8 mouse cellular contexts compared by ENCODE assay signal in the genomic region with DNA sequence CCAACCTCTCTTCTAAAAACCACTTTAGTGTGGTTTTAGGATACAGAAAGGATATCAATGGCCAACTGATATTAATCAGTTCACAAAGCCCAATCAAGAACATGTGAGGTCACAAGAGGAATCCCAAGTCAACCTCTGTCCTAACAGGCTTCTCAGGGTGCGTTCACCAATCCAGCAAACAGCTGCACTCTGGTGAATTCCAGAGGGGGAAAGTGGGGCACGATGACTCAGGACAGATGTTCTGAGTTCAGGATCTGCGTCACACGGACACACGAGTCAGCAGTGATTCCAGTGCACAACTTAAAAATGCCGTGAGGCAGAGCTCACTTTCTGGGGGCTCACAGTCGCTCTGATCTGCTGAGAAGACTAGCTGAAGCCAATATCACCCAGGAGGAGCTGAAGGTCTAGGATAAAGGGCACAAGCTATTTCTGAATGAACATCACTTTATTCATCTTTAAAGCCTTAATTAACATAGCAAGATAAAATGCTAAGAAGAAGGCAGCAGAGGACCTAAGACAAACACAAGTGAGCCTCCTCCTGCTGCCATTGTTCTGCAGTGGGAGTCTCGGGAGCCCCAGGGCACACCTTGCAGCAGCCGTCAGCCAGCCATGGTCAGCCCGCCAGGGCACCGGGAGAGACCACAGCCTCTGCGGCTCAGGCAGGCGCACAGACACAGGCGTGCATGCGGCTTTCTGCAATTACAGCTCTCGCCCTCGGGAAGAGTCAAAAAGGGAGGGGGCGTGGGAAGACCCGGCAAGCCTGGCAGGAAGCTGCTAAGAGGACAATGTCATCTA. TPM values are rescaled to one million over a fixed set of nuclear protein-coding genes. Genes with fewer than 3 reads are reported as not detected.
DNase-seq lines count a peak whose midpoint lies in the region; ATAC-seq and TF ChIP-seq lines count a peak whose summit lies in the region.
"Had no signal": no experiment of that assay in that cellular context is flagged by ENCODE, and none has a peak within 500 bp of the region (broad histone marks: within the 10 kb centered on the region; RNA-seq: fewer than 3 reads in every experiment).

No protein-coding gene starts in this region.

- WGBS in lung, embryonic 16.5 days: 19% methylated on average over 19 of the region's 19 CpGs
- WGBS in lung, adult 2 months: 30% methylated on average over 19 of the region's 19 CpGs
- WGBS in liver, embryonic 12.5 days (ENCODE audit: insufficient replicate concordance): 17% methylated on average over 19 of the region's 19 CpGs

- no peaks in the 10 kb centered on the region for H3K9me3 ChIP-seq in lung, embryonic 16.5 days (ENCODE audit: control insufficient read depth, low read length)
- no peaks in the 10 kb centered on the region for H3K9me3 ChIP-seq in liver, embryonic 12.5 days (replicated peaks)

- peaks cover 18% of the 10 kb centered on the region for H3K4me1 ChIP-seq in lung, embryonic 16.5 days (replicated peaks; ENCODE audit: control insufficient read depth, insufficient read depth, low read length)
- H3K4me1 ChIP-seq in lung, adult 2 months (ENCODE audit: control insufficient read depth, insufficient read depth, low read length): peaks cover 5% of the 10 kb centered on the region; the same call in 1 of the 2 replicates
- peaks cover 32% of the 10 kb centered on the region for H3K4me1 ChIP-seq in liver, embryonic 12.5 days

- ATAC-seq in lung, embryonic 16.5 days (ENCODE audit: low read depth): peak; percentile 64; the same call in 1 of the 2 replicates
- 0 out of 2 replicates have a peak, but pooled peaks have one; percentile 21 for ATAC-seq in liver, embryonic 12.5 days
- no peak for ATAC-seq in erythroid progenitor cell, adult 5-6 weeks (replicated peaks; ENCODE audit: low FRiP score, poor library complexity, severe bottlenecking)

- H3K36me3 ChIP-seq in lung, embryonic 16.5 days (ENCODE audit: control insufficient read depth, insufficient read depth, low read length): no peaks in the 10 kb centered on the region
- H3K36me3 ChIP-seq in liver, embryonic 12.5 days: no peaks in the 10 kb centered on the region

- no peak for TF ChIP-seq POLR2A in lung, adult 2 months (IDR thresholded peaks at IDR 0.05; ENCODE audit: borderline replicate concordance, extremely low read depth, low read depth, low read length)

- peak overlapping the region; percentile 70 for H3K4me2 ChIP-seq in lung, embryonic 16.5 days (ENCODE audit: low read depth, low read length)
- H3K4me2 ChIP-seq in liver, embryonic 12.5 days: peak overlapping the region; percentile 73

- H3K27ac ChIP-seq in lung, embryonic 16.5 days (ENCODE audit: low read length): no peak overlapping the region
- H3K27ac ChIP-seq in liver, embryonic 12.5 days: no peak overlapping the region
- H3K27ac ChIP-seq: macrophage had no signal

- no peak for TF ChIP-seq CTCF in lung, adult 2 months (IDR thresholded peaks at IDR 0.05; ENCODE audit: insufficient read depth, low read length)

- H3K27me3 ChIP-seq in lung, embryonic 16.5 days (ENCODE audit: control insufficient read depth, insufficient read depth, low read depth, low read length): no peaks in the 10 kb centered on the region
- peaks cover 7% of the 10 kb centered on the region; the same call in 1 of the 2 replicates for H3K27me3 ChIP-seq in liver, embryonic 12.5 days (replicated peaks)

- H3K9ac ChIP-seq in lung, embryonic 16.5 days (ENCODE audit: low read length): peak overlapping the region; percentile 53
- H3K9ac ChIP-seq in liver, embryonic 12.5 days: peak overlapping the region; percentile 53

- H3K4me3 ChIP-seq in lung, embryonic 16.5 days (ENCODE audit: low read length): peak overlapping the region; percentile 45
- H3K4me3 ChIP-seq in lung, adult 2 months (replicated peaks; ENCODE audit: extremely low read depth, low read depth, low read length): no peak overlapping the region
- H3K4me3 ChIP-seq in liver, embryonic 12.5 days: peak overlapping the region; percentile 46

- no peak for DNase-seq in lung, adult 2 months
- peak; percentile 78 for DNase-seq in embryo, embryonic 10 days (ENCODE audit: low spot score)
- DNase-seq in heart, postnatal 4 days: peak; percentile 36
- DNase-seq in retina, postnatal 1 day: peak; percentile 78

RNA-seq across cellular contexts. Expression of gene Ttc39b, which starts 39.9 kb away (rescaled TPM):
- 3.2 and 4.0 TPM in 2 replicates for polyA plus RNA-seq in lung, embryonic 16.5 days (2015; fragmentation: Nextera tagmentation; extraction: Ambion mirVana)
- polyA plus RNA-seq in lung, adult 2 months (2012; rRNA removed): 4.0 and 7.1 TPM in 2 replicates
- 10 to 100 TPM; 12.8 to 14.5 TPM for total RNA-seq in heart, postnatal 4 days (2021)
- 4.2 and 4.3 TPM in 2 replicates for polyA plus RNA-seq in liver, embryonic 12.5 days (2016; fragmentation: Nextera tagmentation; extraction: Ambion mirVana)
- total RNA-seq in erythroid progenitor cell, adult 5-6 weeks (2015; ENCODE audit: low replicate concordance): 0.84 and 1.1 TPM in 2 replicates
- 1.0 and 1.4 TPM in 2 replicates for total RNA-seq in erythroid progenitor cell, adult 5-6 weeks (2017; ENCODE audit: low replicate concordance)
